Mouse (Mus musculus) regulatory T cell (primary cell): ENCODE results near the gene Alpk1.

ENCODE experiments used
- in situ Hi-C: fragments of 300-600 bp; cut with MboI, MseI; formaldehyde crosslinking; loops from one replicate; pipeline ENCODE4 v1.15.1; 2025; ENCODE audit warnings: high pct_unique_total_duplicates

The Alpk1 gene

GRCm38 (mm10) chr3:127696541-127696940 is 83.8 kb downstream of the Alpk1 start:
- in situ Hi-C loops = no loop called here

DNA sequence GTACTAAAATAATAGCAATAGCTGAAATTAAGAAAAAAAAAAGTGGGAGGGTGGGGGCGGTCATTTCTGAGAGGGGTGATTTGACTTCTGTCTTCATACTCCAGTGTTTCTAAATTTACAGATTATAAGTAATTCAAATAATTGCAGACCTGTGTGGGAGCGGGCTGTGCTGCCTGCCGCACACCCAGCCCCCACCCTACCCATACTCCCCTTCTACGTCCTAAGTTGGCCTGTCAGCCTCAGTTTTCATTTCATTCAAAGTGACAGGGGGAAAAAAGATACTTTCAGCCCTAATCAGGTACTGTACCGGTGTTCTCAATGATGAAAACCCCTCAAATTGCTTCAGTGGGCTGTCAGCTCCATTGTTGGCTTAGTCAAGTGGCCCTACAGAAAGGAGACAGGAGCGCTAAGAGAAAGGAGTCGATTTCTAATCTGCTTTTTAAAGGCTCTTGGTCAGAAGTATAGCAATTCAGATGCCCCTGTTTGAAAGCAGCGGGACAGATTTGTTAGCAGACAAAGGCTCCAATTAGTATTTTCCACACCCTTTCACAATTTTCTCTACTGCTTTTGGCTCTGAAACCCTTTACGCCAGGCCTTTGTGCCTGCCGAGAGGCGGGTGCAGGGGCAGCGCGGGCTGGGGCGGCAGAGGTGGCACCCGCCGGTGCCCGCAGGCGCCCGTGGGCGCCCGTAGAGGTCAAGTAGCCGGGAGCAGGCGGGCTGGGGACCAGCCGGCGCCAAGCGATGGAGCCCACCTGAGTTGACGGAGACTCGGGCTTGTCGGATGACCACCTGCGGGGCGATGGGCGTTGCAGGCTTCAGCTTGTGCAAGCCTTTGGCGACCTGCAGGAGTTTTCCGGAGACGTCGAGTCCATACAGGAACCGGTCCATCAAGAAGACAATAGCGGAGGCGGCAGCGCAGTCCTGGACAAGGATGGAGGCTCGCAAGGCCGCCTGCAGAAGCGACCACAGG is 85.2 kb downstream of the Alpk1 start:
- in situ Hi-C loops = no loop called here

DNA sequence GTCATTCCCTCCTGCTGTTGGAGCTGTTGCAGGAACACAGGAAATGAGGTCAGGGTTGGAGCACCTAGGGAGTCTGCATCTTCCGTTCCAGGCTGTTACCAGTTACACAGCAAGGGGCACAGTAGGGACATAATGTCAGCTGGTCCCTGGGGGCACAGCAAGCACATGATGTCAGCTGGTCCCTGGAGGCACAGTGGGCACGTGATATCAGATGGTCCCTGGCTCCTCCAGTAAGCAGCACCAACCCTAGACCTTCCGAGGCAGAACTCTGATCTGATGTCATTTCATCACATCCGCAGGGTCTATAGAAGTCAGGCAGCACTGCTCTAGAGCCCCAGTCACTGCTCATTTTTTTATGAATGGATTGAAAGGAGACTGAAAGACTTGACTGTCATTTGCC is 89.1 kb downstream of the Alpk1 start:
- in situ Hi-C loops = no loop called here

DNA sequence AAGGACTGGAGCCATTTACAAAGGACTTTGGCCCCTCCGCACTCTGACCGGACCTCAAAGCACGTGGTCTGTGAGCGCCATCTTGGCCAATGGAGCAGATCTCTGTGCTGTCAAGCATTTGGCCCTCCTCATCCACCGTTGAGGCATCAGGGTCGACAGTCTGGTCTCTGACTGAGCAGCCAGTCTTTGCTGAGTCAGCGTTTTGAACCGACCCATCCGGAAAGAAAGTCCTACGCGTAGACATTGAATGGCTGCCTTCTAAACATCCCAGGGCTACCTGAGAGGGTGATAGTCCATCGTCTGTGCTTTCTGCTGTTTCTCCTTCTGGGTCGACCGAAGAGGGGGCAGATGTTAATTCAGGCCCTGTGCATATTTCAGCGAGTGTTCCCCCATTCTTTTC is 100.6 kb downstream of the Alpk1 start:
- in situ Hi-C loops = no loop called here

GRCm38 (mm10) chr3:127661646-127662531 is 118.4 kb downstream of the Alpk1 start:
- in situ Hi-C loops = loop anchor here (25.0 kb wide), 1 partner anchor 1550 kb away; no protein-coding TSS in a partner anchor

- in situ Hi-C loops = loop anchor here (25.0 kb wide), 1 partner anchor 1552 kb away; no protein-coding TSS in a partner anchor
These were observed 119.6 kb downstream of the Alpk1 start for GRCm38 (mm10) chr3:127660712-127661111.

GRCm38 (mm10) chr3:127651742-127652653 is 128.3 kb downstream of the Alpk1 start:
- in situ Hi-C loops = loop anchor here (25.0 kb wide), 1 partner anchor 1560 kb away; no protein-coding TSS in a partner anchor

- in situ Hi-C loops = no loop called here
These were observed 134.0 kb downstream of the Alpk1 start for GRCm38 (mm10) chr3:127646156-127646825.

- in situ Hi-C loops = no loop called here
These were observed 138.1 kb downstream of the Alpk1 start for GRCm38 (mm10) chr3:127642211-127642610.

- in situ Hi-C loops = no loop called here
These were observed 139.3 kb downstream of the Alpk1 start for GRCm38 (mm10) chr3:127640762-127641700.

DNA sequence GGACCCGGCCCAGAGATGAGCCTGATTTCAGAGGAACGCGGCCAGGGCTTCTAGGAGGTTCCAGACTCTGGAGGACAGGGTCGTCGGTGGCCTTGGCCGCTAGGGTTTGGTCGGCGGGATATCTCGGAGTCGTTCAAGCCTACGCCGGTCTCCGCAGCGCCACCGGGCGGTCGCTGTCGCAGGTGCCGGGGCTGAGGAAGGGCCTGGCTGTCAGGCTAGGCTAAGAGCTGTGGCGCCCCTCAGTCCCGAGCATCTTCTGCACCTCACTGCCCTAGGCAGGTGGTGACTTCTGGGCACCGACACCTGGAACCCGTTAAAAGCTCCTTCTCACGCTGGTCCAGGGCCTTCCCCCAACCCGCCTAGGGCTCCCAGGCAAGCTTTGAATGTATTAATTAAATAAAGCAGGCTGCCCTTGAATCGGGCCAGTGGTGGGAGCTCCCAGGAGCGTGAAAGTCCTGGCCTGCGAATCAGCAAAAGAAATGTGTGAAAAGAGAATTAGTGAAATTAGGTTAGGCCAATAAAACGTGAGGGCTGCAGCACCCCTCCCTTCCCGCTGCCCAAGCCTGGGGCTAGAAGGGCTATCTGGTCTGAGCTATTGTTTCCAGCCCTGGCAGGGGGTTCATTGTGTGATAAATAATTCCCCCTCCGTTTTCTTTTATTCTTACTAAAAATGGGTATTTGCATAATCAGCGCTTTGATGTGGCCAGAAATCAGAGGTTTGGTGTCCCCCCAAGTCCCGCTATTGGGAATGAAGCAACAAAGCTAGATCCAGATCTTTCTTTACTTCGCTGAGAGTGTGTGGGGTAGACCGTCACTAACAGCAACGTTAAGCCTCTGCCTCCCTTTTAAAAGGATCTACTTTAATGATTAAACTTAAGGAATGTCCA is 140.2 kb downstream of the Alpk1 start:
- in situ Hi-C loops = no loop called here

DNA sequence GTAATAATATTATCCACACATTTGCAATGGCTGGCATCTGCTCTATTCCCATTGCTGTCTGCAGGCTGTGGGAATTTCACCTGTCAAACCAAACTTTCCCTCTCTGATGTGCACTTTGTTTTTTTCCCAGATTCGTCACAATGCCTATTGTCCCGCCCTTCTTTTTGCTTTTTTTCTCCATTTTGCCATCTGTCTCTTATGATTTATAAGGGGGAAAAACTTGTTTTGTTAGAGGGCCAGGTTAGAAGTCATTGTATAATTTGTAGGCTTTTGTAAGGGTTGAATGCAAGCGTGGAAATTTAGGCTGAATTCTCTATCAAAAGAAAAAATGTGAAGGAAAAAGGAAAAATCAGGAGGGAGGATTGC is 145.4 kb downstream of the Alpk1 start:
- in situ Hi-C loops = loop anchor here (5.0 kb wide), 2 partner anchors 117 to 312 kb away; no protein-coding TSS in a partner anchor

- in situ Hi-C loops = loop anchor here (5.0 kb wide), 2 partner anchors 118 to 313 kb away; no protein-coding TSS in a partner anchor
These were observed 146.0 kb downstream of the Alpk1 start for GRCm38 (mm10) chr3:127634101-127634983.

DNA sequence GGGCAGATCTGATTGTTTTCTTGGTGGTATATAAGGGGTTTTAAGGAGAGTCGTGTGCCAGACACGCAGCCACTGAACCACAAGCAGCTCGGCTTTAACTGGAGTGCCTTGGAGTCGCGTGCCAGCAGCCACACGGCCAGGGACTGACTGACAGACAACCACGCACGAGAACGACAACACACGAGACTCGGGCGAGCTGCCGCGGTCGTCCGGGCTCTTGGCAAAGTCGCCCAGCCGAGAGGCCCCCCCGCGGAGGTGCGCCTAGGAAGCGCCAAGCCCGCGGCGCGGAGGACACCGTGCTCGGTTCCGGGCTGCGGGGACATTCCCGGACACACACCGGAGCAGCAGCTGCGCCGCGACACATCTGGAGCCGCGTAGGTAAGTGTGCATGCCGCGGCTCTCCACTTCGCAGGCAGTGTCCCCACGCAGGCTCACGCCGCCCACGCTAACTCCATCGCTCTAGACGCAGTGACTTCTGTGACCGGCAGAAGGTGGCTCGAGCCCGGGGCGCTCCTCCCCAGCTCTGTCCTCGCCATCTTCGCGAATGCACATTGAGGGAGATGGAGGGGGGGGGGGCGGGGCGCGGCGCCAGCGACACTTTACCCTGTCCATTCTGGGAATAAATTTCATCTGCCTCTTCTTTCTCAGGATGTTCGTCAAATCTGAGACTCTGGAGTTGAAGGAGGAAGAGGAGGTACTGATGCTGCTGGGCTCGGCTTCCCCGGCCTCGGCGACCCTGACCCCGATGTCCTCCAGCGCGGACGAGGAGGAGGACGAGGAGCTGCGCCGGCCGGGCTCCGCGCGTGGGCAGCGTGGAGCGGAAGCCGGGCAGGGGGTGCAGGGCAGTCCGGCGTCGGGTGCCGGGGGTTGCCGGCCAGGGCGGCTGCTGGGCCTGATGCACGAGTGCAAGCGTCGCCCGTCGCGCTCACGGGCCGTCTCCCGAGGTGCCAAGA is 147.0 kb downstream of the Alpk1 start, which contains the start of gene Neurog2:
Gene Neurog2 (plus strand): TSS at position 56 of the 953 bp plus-strand sequence.
- in situ Hi-C loops = loop anchor here (5.0 kb wide), 2 partner anchors 119 to 314 kb away; no protein-coding TSS in a partner anchor

GRCm38 (mm10) chr3:127632531-127632930 is 147.8 kb downstream of the Alpk1 start:
- in situ Hi-C loops = loop anchor here (5.0 kb wide), 2 partner anchors 120 to 315 kb away; no protein-coding TSS in a partner anchor

- in situ Hi-C loops = loop anchor here (5.0 kb wide), 2 partner anchors 121 to 316 kb away; no protein-coding TSS in a partner anchor
These were observed 148.7 kb downstream of the Alpk1 start for GRCm38 (mm10) chr3:127631582-127631981.
